Mouse (Mus musculus): ENCODE measurements at regions not wholly inside any gene's neighbourhood (a gene's known extent, or its start where the extent isn't known, plus 50 kb on each side); places are given as distances from the start of the nearest gene placed in this dataset.

DNA sequence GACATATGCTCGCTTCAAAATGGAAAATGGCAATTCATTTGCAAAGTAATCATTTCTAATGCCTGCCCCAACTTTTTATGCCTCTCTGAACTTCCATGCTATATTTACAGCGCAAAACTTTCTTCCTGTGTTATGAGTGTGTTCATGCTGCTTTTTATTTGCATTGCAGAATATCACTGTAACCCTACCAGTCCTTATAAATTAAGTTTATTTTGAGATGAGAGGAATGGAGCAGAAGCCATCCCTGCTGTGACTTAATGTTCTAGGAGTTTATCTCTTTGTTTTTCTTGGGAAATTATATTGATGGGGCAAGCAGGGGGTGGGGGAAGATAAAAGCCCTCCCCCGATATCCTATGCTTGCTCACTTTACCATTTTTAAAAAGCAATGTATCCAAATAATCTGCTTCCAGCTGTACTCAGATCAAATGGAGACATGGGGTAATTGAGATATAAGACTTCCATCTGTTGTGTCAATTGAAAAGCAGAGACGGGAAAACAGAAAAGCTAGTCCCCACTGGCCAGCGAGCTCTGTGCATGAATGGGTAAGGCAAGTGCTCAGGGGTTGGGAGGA, 136.9 kb downstream of the Actr3 start:
- TF ChIP-seq CTCF (IDR thresholded peaks at IDR 0.05; ENCODE audit: extremely low read depth, insufficient read depth, low read length) (no peak), POLR2A (IDR thresholded peaks at IDR 0.05; ENCODE audit: extremely low read depth, insufficient read depth, low read length) (no peak)
